Mouse (Mus musculus): ENCODE data around the gene Kcnj11. TPM values are rescaled to one million over a fixed set of nuclear protein-coding genes. Genes with fewer than 3 reads are reported as not detected.

Kcnj11 gene
- polyA plus RNA-seq, 1 experiment from 2014 or later, result 0.18 TPM

- no peaks in the 10 kb centered on the region for H3K27me3 ChIP-seq (ENCODE audit: insufficient read depth, low read length)
- H3K27ac ChIP-seq, result no peak overlapping the region
- ATAC-seq (replicated peaks; ENCODE audit: low FRiP score, low read depth) (no peak), DNase-seq (ENCODE audit: low spot score) (no peak)
- no peak for TF ChIP-seq CTCF (IDR thresholded peaks at IDR 0.05; ENCODE audit: low read depth)
- no peaks in the 10 kb centered on the region; the same call in 1 of the 2 replicates for H3K4me1 ChIP-seq (replicated peaks; ENCODE audit: insufficient read depth, low read length)
- 64% methylated on average over 15 of the region's 15 CpGs for WGBS
- H3K36me3 ChIP-seq (ENCODE audit: insufficient read depth, low read length), result no peaks in the 10 kb centered on the region
- no peak overlapping the region for H3K4me2 ChIP-seq (ENCODE audit: low read length)
- no peak overlapping the region for H3K4me3 ChIP-seq (replicated peaks; ENCODE audit: low read depth, low read length)
- no peaks in the 10 kb centered on the region for H3K9me3 ChIP-seq (replicated peaks; ENCODE audit: low read length)
- no peak overlapping the region for H3K9ac ChIP-seq (ENCODE audit: low read depth, low read length)
These were observed 10.8 kb upstream of the Kcnj11 start for GRCm38 (mm10) chr7:46111212-46111817.

GRCm38 (mm10) chr7:46110079-46110478 is 9.5 kb upstream of the Kcnj11 start:
- no peaks in the 10 kb centered on the region for H3K27me3 ChIP-seq (ENCODE audit: insufficient read depth, low read length)
- H3K36me3 ChIP-seq (ENCODE audit: insufficient read depth, low read length), result no peaks in the 10 kb centered on the region
- H3K9me3 ChIP-seq (replicated peaks; ENCODE audit: low read length), result no peaks in the 10 kb centered on the region
- ATAC-seq (replicated peaks; ENCODE audit: low FRiP score, low read depth) (no peak), DNase-seq (ENCODE audit: low spot score) (no peak)
- TF ChIP-seq CTCF (IDR thresholded peaks at IDR 0.05; ENCODE audit: low read depth), result no peak
- H3K4me1 ChIP-seq (replicated peaks; ENCODE audit: insufficient read depth, low read length), result no peaks in the 10 kb centered on the region
- no peak overlapping the region for H3K4me2 ChIP-seq (ENCODE audit: low read length)
- 65% methylated on average over 3 of the region's 3 CpGs for WGBS
- no peak overlapping the region for H3K27ac ChIP-seq
- H3K9ac ChIP-seq (ENCODE audit: low read depth, low read length), result no peak overlapping the region
- H3K4me3 ChIP-seq (replicated peaks; ENCODE audit: low read depth, low read length), result no peak overlapping the region

DNA sequence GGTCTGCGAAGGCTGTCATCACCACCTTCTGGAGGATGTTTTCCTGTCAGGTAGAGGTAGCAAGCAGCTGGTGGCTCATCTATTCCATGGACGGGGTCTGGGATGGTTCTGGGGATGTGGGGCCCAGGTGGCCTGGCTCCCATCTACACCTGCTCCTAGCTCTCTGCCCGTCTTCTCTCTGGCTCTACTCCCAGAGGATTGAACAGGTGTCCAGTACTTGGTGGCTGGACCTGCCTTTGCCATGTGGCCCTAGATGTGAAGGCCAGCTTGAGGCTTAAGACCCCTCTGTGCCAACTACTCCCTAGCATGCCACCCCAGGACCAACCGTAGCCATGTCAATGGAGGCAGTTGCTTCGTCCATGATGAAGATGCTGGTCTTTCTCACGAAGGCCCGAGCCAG is 4.9 kb upstream of the Kcnj11 start:
- H3K4me2 ChIP-seq (ENCODE audit: low read length), result no peak overlapping the region
- H3K27ac ChIP-seq, result no peak overlapping the region
- no peak overlapping the region for H3K4me3 ChIP-seq (replicated peaks; ENCODE audit: low read depth, low read length)
- no peak overlapping the region for H3K9ac ChIP-seq (ENCODE audit: low read depth, low read length)
- H3K4me1 ChIP-seq (replicated peaks; ENCODE audit: insufficient read depth, low read length), result no peaks in the 10 kb centered on the region
- WGBS, result 85% methylated on average over 7 of the region's 7 CpGs
- no peaks in the 10 kb centered on the region for H3K27me3 ChIP-seq (ENCODE audit: insufficient read depth, low read length)
- no peak for ATAC-seq (replicated peaks; ENCODE audit: low FRiP score, low read depth)
- H3K9me3 ChIP-seq (replicated peaks; ENCODE audit: low read length), result no peaks in the 10 kb centered on the region
- TF ChIP-seq CTCF (IDR thresholded peaks at IDR 0.05; ENCODE audit: low read depth), result no peak
- no peaks in the 10 kb centered on the region for H3K36me3 ChIP-seq (ENCODE audit: insufficient read depth, low read length)
- DNase-seq (ENCODE audit: low spot score), result no peak

DNA sequence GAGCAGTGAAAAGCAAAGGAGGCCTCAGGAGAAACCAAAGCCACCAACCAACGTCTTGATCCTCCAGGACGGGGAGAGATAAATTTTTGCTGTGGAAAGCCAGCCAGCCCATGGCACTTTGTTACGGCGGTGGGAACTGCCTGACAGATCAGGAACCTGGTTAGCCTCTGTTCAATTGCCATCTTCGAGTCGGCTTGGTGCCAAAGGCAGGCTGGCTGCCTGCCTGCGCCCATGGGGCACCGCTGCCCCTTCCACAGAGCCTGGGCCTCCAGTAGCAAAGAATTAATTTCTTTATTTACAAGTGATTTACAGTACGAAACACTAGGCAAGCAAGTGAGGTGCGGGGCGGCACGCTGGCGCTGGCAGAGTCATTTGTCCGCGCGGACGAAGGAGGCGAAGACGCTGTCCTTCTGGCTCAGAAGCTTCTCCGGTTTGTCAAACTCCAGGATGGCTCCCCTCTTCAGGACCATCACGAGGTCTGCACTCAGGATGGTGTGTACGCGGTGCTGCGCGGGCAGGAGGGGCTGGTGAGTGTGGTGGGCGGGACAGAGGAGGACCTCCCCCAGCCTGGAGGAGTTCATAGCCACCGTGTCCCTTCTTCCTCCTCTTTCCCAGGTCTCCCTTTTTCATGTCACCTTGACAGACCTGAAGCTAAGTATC is 3.8 kb upstream of the Kcnj11 start:
- H3K9ac ChIP-seq (ENCODE audit: low read depth, low read length), result no peak overlapping the region
- no peak overlapping the region for H3K4me2 ChIP-seq (ENCODE audit: low read length)
- H3K27ac ChIP-seq, result no peak overlapping the region
- 75% methylated on average over 27 of the region's 27 CpGs for WGBS
- H3K27me3 ChIP-seq (ENCODE audit: insufficient read depth, low read length), result no peaks in the 10 kb centered on the region
- no peak overlapping the region for H3K4me3 ChIP-seq (replicated peaks; ENCODE audit: low read depth, low read length)
- H3K9me3 ChIP-seq (replicated peaks; ENCODE audit: low read length), result no peaks in the 10 kb centered on the region
- ATAC-seq (replicated peaks; ENCODE audit: low FRiP score, low read depth) (no peak), DNase-seq (ENCODE audit: low spot score) (no peak)
- no peaks in the 10 kb centered on the region for H3K36me3 ChIP-seq (ENCODE audit: insufficient read depth, low read length)
- no peaks in the 10 kb centered on the region for H3K4me1 ChIP-seq (replicated peaks; ENCODE audit: insufficient read depth, low read length)
- TF ChIP-seq CTCF (IDR thresholded peaks at IDR 0.05; ENCODE audit: low read depth), result no peak

- Histone ChIP-seq H3K27me3 (ENCODE audit: insufficient read depth, low read length) (no peaks in the 10 kb centered on the region), H3K4me2 (ENCODE audit: low read length) (no peak overlapping the region), H3K9me3 (replicated peaks; ENCODE audit: low read length) (no peaks in the 10 kb centered on the region), H3K4me3 (replicated peaks; ENCODE audit: low read depth, low read length) (no peak overlapping the region), H3K27ac (no peak overlapping the region), H3K9ac (ENCODE audit: low read depth, low read length) (no peak overlapping the region), H3K4me1 (replicated peaks; ENCODE audit: insufficient read depth, low read length) (no peaks in the 10 kb centered on the region), H3K36me3 (ENCODE audit: insufficient read depth, low read length) (no peaks in the 10 kb centered on the region)
- ATAC-seq (replicated peaks; ENCODE audit: low FRiP score, low read depth) (no peak), DNase-seq (ENCODE audit: low spot score) (no peak)
- no peak for TF ChIP-seq CTCF (IDR thresholded peaks at IDR 0.05; ENCODE audit: low read depth)
- WGBS, result 81% methylated on average over 8 of the region's 8 CpGs
These were observed 3.2 kb upstream of the Kcnj11 start for GRCm38 (mm10) chr7:46103771-46104170.

DNA sequence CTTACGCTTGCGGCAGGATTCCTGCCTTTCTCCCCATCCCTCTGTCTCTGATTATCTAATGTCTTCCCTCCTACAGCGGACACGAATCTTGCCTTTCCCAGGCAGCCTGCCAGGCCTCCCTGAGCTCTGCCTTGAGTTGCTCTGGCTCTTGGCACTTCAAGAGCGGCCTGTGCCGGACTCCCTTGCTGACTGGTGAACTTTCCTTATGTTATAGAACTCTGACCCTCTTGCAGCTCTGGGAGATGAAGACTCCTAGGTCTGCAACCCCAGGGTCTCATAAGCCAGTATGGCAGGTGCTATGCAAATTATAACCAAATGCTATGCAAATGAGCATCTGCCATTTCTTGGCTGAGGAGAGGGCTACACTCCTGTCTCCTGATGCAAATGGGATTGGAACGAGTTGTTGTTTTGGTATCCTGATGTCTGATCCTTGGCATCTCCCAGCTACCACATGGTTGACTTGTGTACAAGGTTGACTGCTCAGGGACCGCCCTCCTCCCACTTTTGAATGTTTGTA is 2.6 kb upstream of the Kcnj11 start:
- Histone ChIP-seq H3K4me3 (replicated peaks; ENCODE audit: low read depth, low read length) (no peak overlapping the region), H3K4me1 (replicated peaks; ENCODE audit: insufficient read depth, low read length) (no peaks in the 10 kb centered on the region), H3K9ac (ENCODE audit: low read depth, low read length) (no peak overlapping the region), H3K27ac (no peak overlapping the region), H3K4me2 (ENCODE audit: low read length) (no peak overlapping the region), H3K27me3 (ENCODE audit: insufficient read depth, low read length) (no peaks in the 10 kb centered on the region), H3K9me3 (replicated peaks; ENCODE audit: low read length) (no peaks in the 10 kb centered on the region), H3K36me3 (ENCODE audit: insufficient read depth, low read length) (no peaks in the 10 kb centered on the region)
- TF ChIP-seq CTCF (IDR thresholded peaks at IDR 0.05; ENCODE audit: low read depth), result no peak
- ATAC-seq (replicated peaks; ENCODE audit: low FRiP score, low read depth) (no peak), DNase-seq (ENCODE audit: low spot score) (no peak)
- 69% methylated on average over 8 of the region's 8 CpGs for WGBS

Data from kidney, postnatal 0 days (tissue).